Mouse (Mus musculus): ENCODE measurements around the gene Rbms3. TPM values are rescaled to one million over a fixed set of nuclear protein-coding genes. Genes with fewer than 3 reads are reported as not detected.

Gene Rbms3
- polyA plus RNA-seq, 1 experiment from 2014 or later, result 38.4 TPM

- ATAC-seq (ENCODE audit: low FRiP score) (no peak), DNase-seq (ENCODE audit: low spot score) (no peak)
- Histone ChIP-seq H3K9ac (ENCODE audit: low read depth, low read length) (no peak overlapping the region), H3K27ac (ENCODE audit: low read depth, low read length) (no peak overlapping the region), H3K4me1 (replicated peaks; ENCODE audit: control insufficient read depth, insufficient read depth, low read length) (no peaks in the 10 kb centered on the region; the same call in 1 of the 2 replicates), H3K4me3 (ENCODE audit: low read depth, low read length) (no peak overlapping the region), H3K4me2 (replicated peaks; ENCODE audit: low read depth, low read length) (no peak overlapping the region), H3K27me3 (ENCODE audit: control insufficient read depth, insufficient read depth, low read length) (no peaks in the 10 kb centered on the region), H3K36me3 (ENCODE audit: control insufficient read depth, insufficient read depth, low read length) (no peaks in the 10 kb centered on the region), H3K9me3 (ENCODE audit: control insufficient read depth, low read length) (no peaks in the 10 kb centered on the region)
- 94% methylated on average over 2 of the region's 2 CpGs for WGBS
These were observed 609.5 kb downstream of the Rbms3 start for GRCm38 (mm10) chr9:117020216-117020615.

GRCm38 (mm10) chr9:117018741-117019163 lies 611.0 kb downstream of the Rbms3 start:
- DNase-seq (ENCODE audit: low spot score) (peak; percentile 44), ATAC-seq (ENCODE audit: low FRiP score) (no peak)
- WGBS, result 7% methylated on average over 2 of the region's 2 CpGs
- no peaks in the 10 kb centered on the region for H3K36me3 ChIP-seq (ENCODE audit: control insufficient read depth, insufficient read depth, low read length)
- no peaks in the 10 kb centered on the region; the same call in 1 of the 2 replicates for H3K4me1 ChIP-seq (replicated peaks; ENCODE audit: control insufficient read depth, insufficient read depth, low read length)
- no peak overlapping the region for H3K9ac ChIP-seq (ENCODE audit: low read depth, low read length)
- no peak overlapping the region for H3K27ac ChIP-seq (ENCODE audit: low read depth, low read length)
- no peak overlapping the region for H3K4me3 ChIP-seq (ENCODE audit: low read depth, low read length)
- H3K27me3 ChIP-seq (ENCODE audit: control insufficient read depth, insufficient read depth, low read length), result no peaks in the 10 kb centered on the region
- H3K4me2 ChIP-seq (replicated peaks; ENCODE audit: low read depth, low read length), result no peak overlapping the region
- H3K9me3 ChIP-seq (ENCODE audit: control insufficient read depth, low read length), result no peaks in the 10 kb centered on the region

GRCm38 (mm10) chr9:117018301-117018700 lies 611.4 kb downstream of the Rbms3 start:
- Histone ChIP-seq H3K9me3 (ENCODE audit: control insufficient read depth, low read length) (no peaks in the 10 kb centered on the region), H3K36me3 (ENCODE audit: control insufficient read depth, insufficient read depth, low read length) (no peaks in the 10 kb centered on the region), H3K27me3 (ENCODE audit: control insufficient read depth, insufficient read depth, low read length) (no peaks in the 10 kb centered on the region), H3K4me1 (replicated peaks; ENCODE audit: control insufficient read depth, insufficient read depth, low read length) (no peaks in the 10 kb centered on the region; the same call in 1 of the 2 replicates), H3K4me2 (replicated peaks; ENCODE audit: low read depth, low read length) (no peak overlapping the region), H3K27ac (ENCODE audit: low read depth, low read length) (no peak overlapping the region), H3K9ac (ENCODE audit: low read depth, low read length) (no peak overlapping the region), H3K4me3 (ENCODE audit: low read depth, low read length) (no peak overlapping the region)
- DNase-seq (ENCODE audit: low spot score), result no peak
- WGBS, result 56% methylated on average over 12 of the region's 12 CpGs
- ATAC-seq (ENCODE audit: low FRiP score), result no peak

- no peak overlapping the region for H3K27ac ChIP-seq (ENCODE audit: low read depth, low read length)
- H3K4me1 ChIP-seq (replicated peaks; ENCODE audit: control insufficient read depth, insufficient read depth, low read length), result no peaks in the 10 kb centered on the region; the same call in 1 of the 2 replicates
- no peak overlapping the region for H3K4me3 ChIP-seq (ENCODE audit: low read depth, low read length)
- no peaks in the 10 kb centered on the region for H3K9me3 ChIP-seq (ENCODE audit: control insufficient read depth, low read length)
- H3K27me3 ChIP-seq (ENCODE audit: control insufficient read depth, insufficient read depth, low read length), result no peaks in the 10 kb centered on the region
- no peak overlapping the region for H3K4me2 ChIP-seq (replicated peaks; ENCODE audit: low read depth, low read length)
- 78% methylated on average over 9 of the region's 9 CpGs for WGBS
- no peak overlapping the region for H3K9ac ChIP-seq (ENCODE audit: low read depth, low read length)
- DNase-seq (ENCODE audit: low spot score) (no peak), ATAC-seq (ENCODE audit: low FRiP score) (no peak)
- no peaks in the 10 kb centered on the region for H3K36me3 ChIP-seq (ENCODE audit: control insufficient read depth, insufficient read depth, low read length)
These were observed 613.0 kb downstream of the Rbms3 start for GRCm38 (mm10) chr9:117016605-117017319.

- Histone ChIP-seq H3K4me1 (replicated peaks; ENCODE audit: control insufficient read depth, insufficient read depth, low read length) (no peaks in the 10 kb centered on the region), H3K9me3 (ENCODE audit: control insufficient read depth, low read length) (no peaks in the 10 kb centered on the region), H3K36me3 (ENCODE audit: control insufficient read depth, insufficient read depth, low read length) (no peaks in the 10 kb centered on the region), H3K4me3 (ENCODE audit: low read depth, low read length) (no peak overlapping the region), H3K9ac (ENCODE audit: low read depth, low read length) (no peak overlapping the region), H3K4me2 (replicated peaks; ENCODE audit: low read depth, low read length) (no peak overlapping the region), H3K27me3 (ENCODE audit: control insufficient read depth, insufficient read depth, low read length) (no peaks in the 10 kb centered on the region), H3K27ac (ENCODE audit: low read depth, low read length) (no peak overlapping the region)
- ATAC-seq (ENCODE audit: low FRiP score) (no peak), DNase-seq (ENCODE audit: low spot score) (no peak)
- 89% methylated on average over 3 of the region's 3 CpGs for WGBS
These were observed 616.3 kb downstream of the Rbms3 start for GRCm38 (mm10) chr9:117013386-117013785.

- no peak for ATAC-seq (ENCODE audit: low FRiP score)
- Histone ChIP-seq H3K9ac (ENCODE audit: low read depth, low read length) (no peak overlapping the region), H3K36me3 (ENCODE audit: control insufficient read depth, insufficient read depth, low read length) (no peaks in the 10 kb centered on the region), H3K27ac (ENCODE audit: low read depth, low read length) (no peak overlapping the region), H3K9me3 (ENCODE audit: control insufficient read depth, low read length) (no peaks in the 10 kb centered on the region), H3K4me1 (replicated peaks; ENCODE audit: control insufficient read depth, insufficient read depth, low read length) (no peaks in the 10 kb centered on the region), H3K27me3 (ENCODE audit: control insufficient read depth, insufficient read depth, low read length) (no peaks in the 10 kb centered on the region), H3K4me2 (replicated peaks; ENCODE audit: low read depth, low read length) (no peak overlapping the region), H3K4me3 (ENCODE audit: low read depth, low read length) (no peak overlapping the region)
- DNase-seq (ENCODE audit: low spot score), result no peak
- WGBS, result 87% methylated on average over 3 of the region's 3 CpGs
These were observed 618.9 kb downstream of the Rbms3 start for GRCm38 (mm10) chr9:117010801-117011200.

- H3K4me3 ChIP-seq (ENCODE audit: low read depth, low read length), result no peak overlapping the region
- no peak overlapping the region for H3K9ac ChIP-seq (ENCODE audit: low read depth, low read length)
- no peak for ATAC-seq (ENCODE audit: low FRiP score)
- DNase-seq (ENCODE audit: low spot score), result no peak
- no peaks in the 10 kb centered on the region for H3K36me3 ChIP-seq (ENCODE audit: control insufficient read depth, insufficient read depth, low read length)
- H3K27ac ChIP-seq (ENCODE audit: low read depth, low read length), result no peak overlapping the region
- no peaks in the 10 kb centered on the region for H3K4me1 ChIP-seq (replicated peaks; ENCODE audit: control insufficient read depth, insufficient read depth, low read length)
- H3K4me2 ChIP-seq (replicated peaks; ENCODE audit: low read depth, low read length), result no peak overlapping the region
- WGBS, result 67% methylated on average over 1 of the region's 1 CpGs
- H3K9me3 ChIP-seq (ENCODE audit: control insufficient read depth, low read length), result no peaks in the 10 kb centered on the region
- H3K27me3 ChIP-seq (ENCODE audit: control insufficient read depth, insufficient read depth, low read length), result no peaks in the 10 kb centered on the region
These were observed 621.5 kb downstream of the Rbms3 start for GRCm38 (mm10) chr9:117008194-117008593.

GRCm38 (mm10) chr9:117002083-117002482 lies 627.6 kb downstream of the Rbms3 start:
- no peak for DNase-seq (ENCODE audit: low spot score)

GRCm38 (mm10) chr9:116999186-116999585 lies 630.5 kb downstream of the Rbms3 start:
- Histone ChIP-seq H3K9ac (ENCODE audit: low read depth, low read length) (no peak overlapping the region), H3K4me3 (ENCODE audit: low read depth, low read length) (no peak overlapping the region), H3K36me3 (ENCODE audit: control insufficient read depth, insufficient read depth, low read length) (no peaks in the 10 kb centered on the region), H3K27ac (ENCODE audit: low read depth, low read length) (no peak overlapping the region), H3K4me1 (replicated peaks; ENCODE audit: control insufficient read depth, insufficient read depth, low read length) (no peaks in the 10 kb centered on the region), H3K4me2 (replicated peaks; ENCODE audit: low read depth, low read length) (no peak overlapping the region), H3K27me3 (ENCODE audit: control insufficient read depth, insufficient read depth, low read length) (no peaks in the 10 kb centered on the region), H3K9me3 (ENCODE audit: control insufficient read depth, low read length) (no peaks in the 10 kb centered on the region)
- DNase-seq (ENCODE audit: low spot score), result no peak
- WGBS, result 69% methylated on average over 6 of the region's 6 CpGs
- no peak for ATAC-seq (ENCODE audit: low FRiP score)

More at GRCm38 (mm10) chr9:117002083-117002482, 627.6 kb downstream of the Rbms3 start:
- no peak overlapping the region for H3K9ac ChIP-seq (ENCODE audit: low read depth, low read length)
- no peaks in the 10 kb centered on the region for H3K36me3 ChIP-seq (ENCODE audit: control insufficient read depth, insufficient read depth, low read length)
- no peak overlapping the region for H3K4me2 ChIP-seq (replicated peaks; ENCODE audit: low read depth, low read length)
- no peak for ATAC-seq (ENCODE audit: low FRiP score)
- H3K4me3 ChIP-seq (ENCODE audit: low read depth, low read length), result no peak overlapping the region
- no peaks in the 10 kb centered on the region for H3K4me1 ChIP-seq (replicated peaks; ENCODE audit: control insufficient read depth, insufficient read depth, low read length)
- no peaks in the 10 kb centered on the region for H3K27me3 ChIP-seq (ENCODE audit: control insufficient read depth, insufficient read depth, low read length)
- no peaks in the 10 kb centered on the region for H3K9me3 ChIP-seq (ENCODE audit: control insufficient read depth, low read length)
- WGBS, result 94% methylated on average over 2 of the region's 2 CpGs
- H3K27ac ChIP-seq (ENCODE audit: low read depth, low read length), result no peak overlapping the region
